Mouse (Mus musculus) hematopoietic stem cell, adult 5-6 weeks (primary cell): Measurements from ENCODE around the gene Oprm1. TPM values are rescaled to one million over a fixed set of nuclear protein-coding genes. Genes with fewer than 3 reads are reported as not detected.
A peak's percentile ranks its signal among the peaks of the same experiment; 100 is the strongest.
"Not testable (repeated sequence)": the region's sequence is repeated elsewhere in the genome, so short reads cannot be mapped to it uniquely, and the experiment has no call there.

Experiments
- ATAC-seq, 2 experiments: fragments of 125-278 bp in 1 of 2; replicated peaks in 1 of 2; 2 replicates each; pipeline ENCODE4 v1.8.0; 2016 to 2017; ENCODE audit warnings: inconsistent platforms in 2 of 2, mild to moderate bottlenecking in 2 of 2, moderate number of reproducible peaks in 2 of 2, low read depth in 1 of 2, moderate TSS enrichment in 1 of 2; ENCODE audit not compliant: low FRiP score in 2 of 2, poor library complexity in 2 of 2, severe bottlenecking in 2 of 2, insufficient read depth in 1 of 2, low TSS enrichment in 1 of 2
- total RNA-seq: library from RNA; stranded (forward); fragments of 172-1452, 232-1000 nt; gene quantifications from 2 replicates; pipeline ENCODE4 v1.2.3, GENCODE M21; 2017

The Oprm1 gene
- total RNA-seq, 1 experiment from 2014 or later, result not detected

DNA sequence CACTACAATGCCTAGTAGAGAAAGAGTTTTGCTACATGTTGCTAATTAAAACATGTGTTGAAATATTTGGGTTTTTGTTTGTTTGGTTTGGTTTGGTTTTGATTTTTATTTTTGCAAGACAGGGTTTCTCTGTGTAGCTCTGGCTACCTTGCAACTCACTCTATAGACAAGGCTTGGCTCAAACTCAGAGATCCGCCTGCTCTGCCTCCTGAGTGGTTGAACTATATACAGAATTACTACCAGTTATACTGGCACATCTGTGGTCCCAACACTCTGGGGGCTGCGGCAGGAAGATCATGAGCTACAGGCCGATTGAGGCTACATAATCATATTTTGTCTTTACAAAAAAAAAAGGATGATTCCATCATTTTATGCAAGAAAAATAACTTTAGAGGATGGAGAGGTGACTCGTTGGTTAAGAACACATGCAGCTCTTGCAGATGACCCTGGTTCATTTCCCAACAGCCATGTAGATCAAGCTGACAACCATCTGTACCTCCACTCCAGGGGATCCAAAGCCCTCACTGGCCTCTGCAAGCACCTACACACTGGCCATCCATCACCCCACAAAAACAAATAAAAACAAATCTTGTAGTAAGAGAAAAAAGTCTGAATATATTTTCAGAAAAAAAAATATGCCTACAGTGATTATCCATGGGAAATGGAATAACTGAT lies 240.4 kb downstream of the Oprm1 start:
- ATAC-seq, result no peak

DNA sequence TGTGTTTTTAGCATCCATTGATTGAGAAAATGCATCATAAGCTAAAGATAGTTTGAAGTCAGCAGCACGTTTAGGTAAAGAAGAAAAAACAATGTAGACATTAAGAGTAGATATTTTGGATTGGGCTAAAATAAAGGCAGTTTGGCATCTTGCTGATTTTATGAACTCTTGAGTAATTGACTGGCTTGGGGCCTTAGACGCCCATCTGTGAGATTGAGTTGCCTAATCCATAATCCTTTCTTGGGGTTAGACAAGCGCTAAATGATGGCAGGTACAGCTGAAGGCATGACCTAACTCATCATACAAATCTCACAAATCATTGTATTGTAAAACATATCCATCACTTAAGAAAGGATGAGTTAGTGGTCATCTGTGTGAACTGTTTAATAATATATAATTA lies 241.0 kb downstream of the Oprm1 start:
- ATAC-seq, result no peak

DNA sequence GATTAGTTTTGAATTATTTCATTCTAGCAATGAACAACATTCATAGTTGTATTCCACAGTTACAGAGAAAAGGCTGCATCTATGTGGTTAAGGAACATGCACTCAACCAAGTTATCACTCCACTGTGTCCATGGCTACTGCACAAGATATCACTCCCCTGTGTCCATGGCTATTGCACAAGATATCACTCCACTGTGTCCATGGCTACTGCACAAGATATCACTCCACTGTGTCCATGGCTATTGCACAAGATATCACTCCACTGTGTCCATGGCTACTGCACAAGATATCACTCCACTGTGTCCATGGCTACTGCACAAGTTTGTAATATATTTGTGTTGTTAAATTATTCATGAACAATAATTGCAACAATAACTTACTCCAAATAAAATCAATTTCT lies 245.6 kb downstream of the Oprm1 start:
- not testable (repeated sequence) for ATAC-seq

DNA sequence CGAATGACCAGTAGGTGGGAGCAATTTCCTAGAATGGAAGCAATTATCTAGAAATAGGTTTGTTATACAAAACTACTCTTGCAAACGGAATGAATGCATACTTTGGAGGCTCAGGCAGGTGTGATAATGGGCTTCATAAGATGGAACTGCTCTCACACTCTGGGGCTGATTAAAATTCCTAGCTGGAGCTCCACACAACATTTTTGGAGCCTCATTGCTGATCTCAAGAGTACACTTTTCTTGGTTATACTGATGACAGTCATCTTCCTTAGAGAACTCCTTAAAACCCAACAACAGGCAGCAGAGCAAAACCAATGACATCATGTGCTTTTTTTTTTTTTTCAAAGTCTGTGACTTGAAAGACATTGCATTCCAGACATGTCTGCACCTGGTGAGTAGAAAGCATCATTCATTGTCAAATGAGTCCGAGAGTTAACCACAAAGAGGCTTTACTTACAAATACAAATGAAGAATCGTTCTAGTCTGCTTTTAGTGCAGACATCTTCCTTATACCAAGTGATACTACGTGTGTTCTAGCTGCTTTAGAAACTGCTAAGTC lies 246.8 kb downstream of the Oprm1 start:
- ATAC-seq, result no peak

DNA sequence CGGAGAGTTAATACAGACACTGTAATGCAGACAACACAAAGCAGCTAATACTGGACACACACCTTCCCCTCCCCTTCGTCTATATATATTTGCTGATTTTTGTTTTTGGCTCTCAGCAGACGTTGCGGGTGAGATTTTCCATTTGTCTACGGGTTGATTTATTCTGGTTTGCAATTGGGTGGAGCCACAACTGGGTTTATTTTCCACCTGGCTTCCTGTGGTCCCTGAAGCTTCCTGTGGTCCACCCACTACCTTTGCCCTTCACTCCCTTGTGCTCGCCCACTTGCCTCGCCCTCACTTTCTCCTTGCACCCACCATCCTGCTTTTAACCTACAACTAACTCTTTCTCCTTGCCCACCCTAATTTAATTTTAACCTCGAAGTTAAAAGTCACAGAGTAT lies 252.2 kb downstream of the Oprm1 start:
- ATAC-seq, result peak in 1 of 2 experiments; percentile 27; a peak in 1 of 4 replicates

DNA sequence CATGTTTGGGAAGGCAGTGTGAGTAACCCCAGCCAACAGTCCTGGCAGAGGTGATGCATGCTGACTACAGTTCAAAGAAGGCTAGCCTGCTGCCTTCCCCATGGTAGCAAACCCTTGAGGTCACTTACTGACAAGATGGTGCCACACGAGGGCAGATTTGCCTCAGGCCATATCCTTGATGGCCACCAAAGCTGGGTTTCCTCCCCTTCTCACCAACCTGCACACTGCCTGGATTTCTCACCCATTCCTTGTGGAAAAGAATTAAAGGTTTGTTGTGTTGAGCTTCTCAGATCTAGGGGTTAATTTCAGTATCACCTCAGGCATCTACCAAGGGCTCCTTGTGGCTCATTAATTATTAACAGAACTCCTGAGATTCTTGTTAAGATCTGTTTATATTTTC lies 256.9 kb downstream of the Oprm1 start:
- ATAC-seq, result no peak

DNA sequence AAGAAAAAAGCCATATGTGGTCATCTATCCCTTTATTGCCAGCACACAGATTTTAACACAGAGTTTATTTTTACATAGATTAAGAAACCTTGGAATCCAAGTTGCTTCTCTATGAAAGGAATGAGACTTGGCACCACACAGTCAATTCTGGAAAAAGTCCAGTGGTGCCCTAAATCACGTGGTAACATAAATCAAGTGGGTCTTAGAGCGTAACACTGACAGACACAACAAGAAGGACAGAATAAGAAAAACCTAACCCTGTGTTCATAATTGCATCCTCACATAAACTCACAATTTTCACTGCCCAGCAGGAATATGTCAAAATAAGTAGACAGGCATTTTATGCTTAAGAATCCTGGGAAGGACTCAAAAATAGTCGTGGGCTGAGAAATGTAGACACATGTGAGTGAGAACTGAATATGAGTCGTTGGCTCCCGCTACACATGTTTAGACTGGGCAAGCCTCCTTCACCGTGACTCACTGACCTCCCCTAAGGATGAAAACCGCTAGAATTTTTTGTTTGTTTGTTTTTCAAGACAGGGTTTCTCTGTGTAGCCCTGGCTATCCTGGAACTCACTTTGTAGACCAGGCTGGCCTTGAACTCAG lies 261.6 kb downstream of the Oprm1 start:
- no peak for ATAC-seq

DNA sequence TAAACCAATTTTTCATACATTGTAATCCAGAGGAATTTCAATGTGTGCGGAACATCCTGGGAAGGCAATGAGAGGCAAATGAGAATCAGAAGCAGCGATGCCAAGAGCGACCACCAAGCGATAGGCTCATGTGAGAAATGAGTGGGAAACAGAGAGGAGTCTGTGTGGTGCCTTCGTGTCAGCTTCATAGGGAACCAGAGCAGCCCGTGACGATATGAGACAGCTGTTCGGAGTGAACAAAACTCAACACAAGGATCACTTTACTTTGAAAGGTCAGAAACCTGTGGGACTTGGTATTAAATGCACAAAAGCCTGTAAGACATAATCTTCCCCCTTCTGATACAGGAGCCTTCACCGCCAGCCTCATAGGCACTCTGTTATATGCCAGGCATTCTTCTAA lies 262.2 kb downstream of the Oprm1 start:
- no peak for ATAC-seq

DNA sequence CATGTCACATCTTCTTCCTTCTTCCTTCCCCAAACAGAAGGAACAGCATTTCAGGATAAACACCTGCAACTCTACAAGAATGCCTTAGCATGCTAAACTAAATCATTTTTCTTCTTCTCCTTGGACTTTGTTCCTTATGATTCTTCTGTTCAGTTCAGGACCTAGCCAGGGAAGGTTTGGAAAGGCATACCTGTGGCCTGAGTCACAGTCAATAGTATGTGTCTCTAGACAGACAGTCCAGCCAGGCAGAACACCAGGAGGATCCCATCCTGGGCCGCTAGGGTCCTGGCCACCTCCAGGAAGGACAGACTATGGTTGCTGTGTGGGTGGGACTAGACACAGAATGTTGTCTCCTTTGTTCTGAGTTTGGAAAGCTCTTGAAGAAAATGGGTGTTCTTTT lies 266.7 kb downstream of the Oprm1 start:
- no peak for ATAC-seq

DNA sequence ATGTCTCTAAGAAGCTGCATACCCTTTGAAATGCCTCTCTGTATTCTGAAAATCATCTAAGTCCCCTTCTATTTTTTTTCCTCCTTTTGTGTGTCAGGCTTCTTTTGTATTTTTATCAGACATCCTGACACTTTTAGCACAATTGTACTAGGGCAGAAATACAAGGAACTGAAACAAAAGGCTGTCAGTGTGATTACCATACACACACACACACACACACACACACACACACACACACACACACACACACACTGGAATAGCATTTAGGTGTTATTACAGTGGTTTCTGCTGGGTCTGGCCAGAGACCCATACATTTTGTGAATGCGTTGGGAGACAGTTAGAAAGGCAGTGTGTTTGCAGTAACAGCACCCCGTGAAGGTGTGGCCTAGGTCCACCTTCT lies 275.2 kb downstream of the Oprm1 start:
- no peak for ATAC-seq

DNA sequence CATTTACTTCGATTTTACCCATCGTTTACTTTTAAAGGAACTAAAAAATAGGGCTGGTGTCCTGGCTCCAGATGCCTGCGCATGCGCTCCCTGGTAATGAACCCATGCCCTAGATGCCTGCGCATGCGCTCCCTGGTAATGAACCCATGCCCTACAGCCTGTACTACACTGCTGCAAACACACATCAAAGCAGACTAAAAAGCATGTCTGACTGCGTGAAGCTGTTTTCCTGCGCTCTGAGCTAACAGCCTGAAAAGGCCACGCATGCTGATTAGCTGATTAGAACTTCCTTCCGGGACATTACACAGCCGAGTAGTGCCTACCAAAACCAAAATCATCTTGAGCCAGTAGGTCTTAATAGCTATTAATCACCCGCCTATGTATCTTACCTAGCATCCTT lies 277.2 kb downstream of the Oprm1 start:
- peak; percentile 10 to 53; a peak in 1 of 4 replicates for ATAC-seq

DNA sequence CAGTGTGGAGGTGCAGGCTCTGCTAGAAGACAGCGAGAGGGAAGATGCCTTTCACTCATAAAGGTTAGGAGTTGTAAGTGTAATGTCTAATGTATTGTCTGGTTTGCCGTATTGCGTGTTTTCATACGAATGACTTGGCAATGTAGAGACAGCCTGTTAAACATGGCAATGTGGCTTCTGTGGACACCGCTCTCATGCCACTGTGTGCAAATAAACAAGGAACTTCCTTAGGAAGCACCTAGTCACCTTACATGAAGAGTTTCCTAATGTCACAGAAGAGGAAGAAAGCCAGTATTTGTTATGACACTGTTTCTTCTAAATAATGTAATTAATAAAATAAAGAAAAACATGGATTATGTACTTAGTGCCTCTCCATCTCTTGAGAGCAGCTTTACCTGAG lies 278.9 kb downstream of the Oprm1 start:
- ATAC-seq, result peak; percentile 22 to 72; a peak in 1 of 4 replicates

DNA sequence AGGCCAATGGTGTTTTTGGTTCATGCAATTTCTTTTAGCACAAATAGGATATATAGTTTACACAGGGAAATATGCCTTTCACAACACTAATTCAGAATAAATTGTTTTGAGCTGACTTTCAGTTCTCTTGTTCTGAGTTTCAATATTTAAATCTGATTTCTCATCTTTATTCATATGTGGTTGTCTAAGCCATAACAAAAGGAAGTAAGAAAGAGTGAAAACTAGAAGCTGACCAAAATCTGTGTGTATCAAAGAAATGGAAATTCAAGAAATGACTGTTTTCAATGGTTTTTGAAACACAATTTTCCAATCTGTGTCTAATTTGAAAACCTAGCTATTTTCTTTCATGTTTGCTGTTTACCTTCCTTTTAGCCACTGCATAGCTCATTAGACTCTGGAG lies 282.7 kb downstream of the Oprm1 start:
- ATAC-seq, result no peak

DNA sequence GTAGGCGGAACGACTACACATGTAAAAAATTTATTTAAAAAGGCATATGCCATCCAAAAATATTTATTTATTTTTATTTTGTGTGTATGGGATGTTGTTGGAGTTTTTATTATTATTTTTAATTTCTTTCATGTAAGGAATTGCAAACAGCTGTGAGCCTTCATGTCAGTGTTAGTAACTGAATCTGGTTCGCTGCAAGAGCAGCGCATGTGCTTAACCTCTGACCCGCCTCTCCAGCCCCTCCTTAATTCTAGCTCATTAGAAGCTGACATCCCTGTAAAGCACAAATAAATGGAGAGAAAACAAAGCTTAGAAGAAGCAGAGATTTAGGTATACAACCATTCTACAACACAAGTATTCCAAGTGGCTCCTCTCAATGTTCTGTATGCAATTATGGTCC lies 285.6 kb downstream of the Oprm1 start:
- no peak for ATAC-seq

DNA sequence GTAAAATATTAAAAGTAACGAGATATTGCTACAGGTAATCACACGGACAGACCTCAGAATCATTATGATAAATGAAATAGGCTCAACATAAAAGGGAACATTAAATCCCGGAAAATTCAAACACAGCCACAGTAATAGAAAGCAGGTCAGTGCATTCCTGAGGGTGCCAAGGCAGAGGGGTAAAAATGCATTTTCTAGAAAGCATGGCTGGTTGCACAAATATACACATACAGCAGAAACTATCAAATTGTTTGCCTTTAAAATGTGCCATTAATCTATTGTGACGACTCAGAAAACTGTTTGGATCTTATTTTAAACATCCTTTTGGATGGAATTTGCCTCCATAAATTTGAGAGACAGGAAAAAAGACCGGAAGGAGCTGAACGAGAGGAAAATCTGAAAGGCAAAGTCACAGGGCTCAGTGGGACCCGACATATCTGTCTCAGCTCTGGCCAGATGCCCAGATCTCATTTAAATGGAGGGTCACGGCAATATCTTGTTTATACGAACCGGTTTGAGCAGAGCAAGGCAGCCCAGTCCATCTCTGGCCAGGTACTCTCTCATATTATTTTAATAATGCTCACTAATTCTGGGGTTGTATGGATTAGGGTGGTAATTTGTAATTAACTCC lies 289.1 kb downstream of the Oprm1 start:
- ATAC-seq, result no peak

DNA sequence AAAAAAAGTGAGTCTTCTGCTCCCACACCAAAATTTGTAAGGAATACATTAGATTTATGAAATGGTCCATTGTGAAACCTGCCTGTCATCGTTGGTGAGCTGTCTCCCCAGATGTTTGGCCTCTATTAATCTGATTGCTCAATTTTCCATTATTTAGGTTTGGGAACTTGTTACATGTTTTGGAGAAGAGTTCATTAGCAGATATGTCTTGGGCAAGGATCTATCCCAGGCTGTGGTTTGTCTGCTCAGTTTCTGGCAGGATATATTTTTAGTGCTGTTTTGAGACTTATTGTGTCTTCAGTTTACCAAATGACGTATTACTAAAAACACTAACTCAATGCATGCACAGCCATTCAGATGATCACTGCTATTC lies 289.6 kb downstream of the Oprm1 start:
- ATAC-seq, result no peak

DNA sequence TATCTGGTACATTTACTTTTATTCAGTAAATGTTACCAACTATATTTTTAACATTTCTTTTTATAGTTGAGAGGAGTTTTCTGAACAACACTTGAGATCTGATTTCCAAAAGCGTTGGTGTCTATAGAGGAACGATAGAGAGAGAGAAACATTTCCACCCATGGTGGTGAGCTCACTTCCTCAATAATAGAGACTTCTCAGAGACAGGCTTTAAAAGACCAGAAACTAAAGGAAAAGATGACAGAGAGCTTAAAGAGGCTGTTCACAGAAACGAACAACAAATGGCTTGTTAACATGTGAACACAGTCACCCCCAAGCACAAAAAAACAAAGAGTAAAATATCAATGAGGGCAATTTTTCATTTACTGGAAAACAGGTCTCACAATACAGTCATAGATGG lies 291.6 kb downstream of the Oprm1 start:
- peak in 1 of 2 experiments; percentile 39; a peak in 1 of 4 replicates for ATAC-seq

DNA sequence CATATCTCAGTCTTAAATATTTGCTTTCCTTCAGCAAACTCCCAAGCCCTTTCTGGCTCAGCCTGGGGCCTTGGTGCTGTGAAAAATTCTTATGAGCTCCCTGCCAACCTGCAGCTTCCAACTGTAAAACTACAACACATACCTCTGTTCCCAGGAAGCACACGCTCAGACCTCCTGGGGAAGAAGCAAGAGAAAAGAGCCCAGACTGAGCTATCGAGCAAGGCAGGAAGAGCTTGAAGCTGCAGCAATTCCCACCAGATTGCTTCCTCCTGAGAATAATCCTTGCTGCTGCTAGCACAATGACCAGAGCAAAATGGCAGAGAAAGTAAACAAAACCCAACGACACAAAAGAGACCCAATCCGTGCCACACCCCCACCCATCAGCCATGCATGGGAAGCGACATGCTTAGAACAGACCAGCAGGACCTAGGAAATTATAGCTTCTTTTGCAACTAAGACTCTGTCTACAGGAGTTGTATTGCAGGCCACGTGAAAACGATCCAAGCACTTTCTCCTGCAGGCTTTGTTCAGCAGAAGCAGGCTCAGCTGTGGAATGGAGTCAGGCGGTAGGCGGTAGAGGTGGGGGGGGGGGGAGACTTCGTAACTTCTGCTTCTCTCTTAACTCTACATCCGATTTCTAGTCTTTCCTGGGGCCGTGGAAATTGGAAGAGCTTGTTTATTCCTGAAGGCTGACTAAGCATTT lies 294.2 kb downstream of the Oprm1 start, which contains the start of gene Ipcef1:
Gene Ipcef1 (minus strand): TSS at position 164 of the 703 bp plus-strand sequence.
- ATAC-seq, result peak; percentile 83 to 94
